Mouse (Mus musculus) T-cell, adult 66 days (primary cell): ENCODE measurements around the gene Lce1k. TPM values are rescaled to one million over a fixed set of nuclear protein-coding genes. Genes with fewer than 3 reads are reported as not detected.

Source experiments
- total RNA-seq, 2 experiments: library from RNA; stranded (reverse); gene quantifications; 3 replicates in 1 of 2; 4 replicates in 1 of 2; pipeline ENCODE4 v1.2.4; 2023

The Lce1k gene
- not detected for total RNA-seq

DNA sequence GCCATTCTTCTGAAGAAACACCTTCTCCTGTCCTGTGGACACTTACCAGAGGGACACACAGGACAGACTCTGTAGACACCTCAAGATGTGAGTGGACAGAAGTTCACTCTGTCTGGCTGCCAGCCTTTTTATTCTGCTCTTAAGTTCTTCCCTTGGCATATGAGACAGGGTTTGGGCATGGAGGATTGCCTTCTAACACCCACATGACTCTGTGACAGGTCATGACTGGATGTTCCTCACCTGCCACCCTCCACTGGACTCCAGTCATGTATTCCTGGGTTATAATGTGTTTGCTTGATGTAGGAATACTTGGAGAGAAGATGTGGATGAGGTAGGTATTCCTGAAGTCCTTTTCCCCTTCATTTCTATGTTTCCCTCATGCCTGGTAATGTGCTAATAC is at the start of gene Lce1k:
Lce1k (minus strand) TSS at position 101 of the 400 bp plus-strand sequence.

DNA sequence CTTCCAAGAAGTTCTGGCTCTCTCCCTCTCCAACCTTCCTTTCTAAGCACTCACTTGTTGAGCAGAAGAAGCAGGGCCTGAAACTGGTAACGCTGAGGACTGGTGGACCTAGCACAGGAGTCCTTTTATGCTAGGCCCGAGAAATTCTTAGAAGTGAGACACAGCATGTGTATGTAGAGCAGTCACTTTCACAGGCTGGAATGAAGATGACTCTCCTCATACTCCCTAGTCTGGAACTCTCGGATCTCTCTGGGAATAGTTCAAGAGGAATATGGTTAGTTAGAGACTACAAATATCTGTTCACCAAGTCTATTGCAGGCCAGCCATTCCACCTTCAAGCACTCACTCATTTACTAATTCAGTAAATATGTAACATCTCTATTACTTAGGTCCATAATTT is 43.5 kb upstream of the Lce1k start, which contains the start of gene Lce1l:
Lce1l (minus strand) TSS at position 101 of the 400 bp plus-strand sequence.

DNA sequence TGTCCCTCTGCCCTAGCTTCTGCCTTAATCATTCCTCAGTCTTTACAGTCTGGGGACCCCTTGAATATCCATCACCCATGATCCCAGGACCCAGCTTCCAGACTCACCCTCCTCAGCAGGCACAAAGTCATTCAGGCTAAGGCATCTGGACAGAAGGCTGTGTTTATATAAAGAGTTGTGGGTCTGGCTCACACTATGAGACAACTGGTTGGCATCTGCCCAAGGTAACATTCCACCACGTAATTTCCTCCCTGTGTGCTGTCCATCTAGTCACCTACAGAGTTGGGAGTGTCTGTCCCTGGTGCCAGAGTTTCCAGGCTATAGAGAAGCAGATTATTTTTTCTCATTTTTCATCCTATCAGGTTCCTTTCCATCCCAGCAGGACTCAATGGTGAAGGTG is 19.4 kb upstream of the Lce1k start, which contains the start of gene Kprp:
Kprp (minus strand) TSS at position 140 of the 400 bp plus-strand sequence.

DNA sequence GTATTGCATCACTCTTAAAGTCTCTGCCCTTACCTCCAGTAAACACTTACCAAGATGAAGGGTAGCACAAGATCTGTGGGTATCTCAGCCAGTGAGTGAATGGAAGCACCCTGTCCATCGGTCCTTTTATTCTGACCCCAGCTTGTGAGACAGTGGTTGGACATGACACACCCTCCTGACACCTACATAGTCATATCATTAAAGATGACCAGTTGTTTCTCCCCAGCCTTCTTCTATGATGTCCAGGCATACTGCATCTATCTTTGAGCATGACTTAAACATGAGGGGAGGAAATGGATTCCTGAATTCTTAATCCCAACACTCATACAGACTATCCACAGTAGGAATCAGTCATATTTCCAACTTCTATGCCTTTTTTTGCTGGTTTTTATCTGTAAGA is 17.3 kb downstream of the Lce1k start, which contains the start of gene Lce1j:
Lce1j (minus strand) TSS at position 101 of the 400 bp plus-strand sequence.

DNA sequence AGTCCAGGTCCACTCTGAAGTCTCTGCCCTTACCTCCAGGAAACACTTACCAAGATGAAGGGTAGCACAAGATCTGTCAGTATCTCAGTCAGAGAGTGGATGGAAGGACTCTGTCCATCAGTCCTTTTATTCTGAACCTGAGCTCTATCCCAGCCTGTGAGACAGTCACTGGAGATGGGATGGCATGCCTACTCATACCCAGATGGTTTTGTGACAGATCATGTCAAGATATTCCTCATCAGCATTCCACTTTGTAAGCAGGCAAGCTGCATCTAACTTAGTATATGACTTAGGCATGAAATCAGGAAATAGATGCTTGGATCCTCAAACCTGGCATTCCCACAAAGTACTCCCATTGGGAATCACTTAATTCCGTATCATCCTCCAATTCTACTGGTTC is 28.9 kb downstream of the Lce1k start, which contains the start of gene Lce1i:
Lce1i (minus strand) TSS at position 101 of the 400 bp plus-strand sequence.

DNA sequence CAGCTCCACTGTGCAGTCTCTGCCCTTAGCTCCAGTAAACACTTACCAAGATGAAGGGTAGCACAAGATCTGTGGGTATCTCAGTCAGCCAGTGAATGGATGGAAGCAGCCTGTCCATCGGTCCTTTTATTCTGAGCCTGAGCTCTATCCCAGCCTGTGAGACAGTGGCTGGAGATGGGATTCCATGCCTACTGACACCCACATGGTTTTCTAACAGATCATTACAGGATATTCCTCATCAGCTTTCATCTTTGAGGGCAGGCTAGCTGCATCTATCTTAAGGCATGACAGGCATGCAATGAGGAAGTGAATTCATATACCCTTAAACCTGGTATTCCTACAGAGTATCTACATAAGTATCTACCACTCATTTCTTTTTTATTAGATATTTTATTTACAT is 42.7 kb downstream of the Lce1k start, which contains the start of gene Lce1h:
Lce1h (minus strand) TSS at position 101 of the 400 bp plus-strand sequence.

Other genes starting within 250 kb of the Lce1k start
- gene Ivl, start 234.2 kb downstream of the Lce1k start, total RNA-seq = not detected
- not detected for gene Smcp, start 218.9 kb downstream of the Lce1k start, total RNA-seq
- gene 2210017I01Rik, start 200.4 kb downstream of the Lce1k start, total RNA-seq = not detected
- not detected for gene Lce6a, start 186.2 kb downstream of the Lce1k start, total RNA-seq
- not detected for gene Lce1a1, start 159.6 kb downstream of the Lce1k start, total RNA-seq
- gene Lce1b, start 151.0 kb downstream of the Lce1k start, total RNA-seq = not detected
- gene Lce1a2, start 137.6 kb downstream of the Lce1k start, total RNA-seq = not detected
- not detected for gene Lce1c, start 128.6 kb downstream of the Lce1k start, total RNA-seq
- not detected for gene Lce1d, start 120.7 kb downstream of the Lce1k start, total RNA-seq
- not detected for gene Lce1e, start 98.8 kb downstream of the Lce1k start, total RNA-seq
- not detected for gene Lce1f, start 87.5 kb downstream of the Lce1k start, total RNA-seq
- gene Gm38119, start 68.8 kb downstream of the Lce1k start, total RNA-seq = not detected
- not detected for gene Lce1g, start 55.6 kb downstream of the Lce1k start, total RNA-seq
- gene Lce1h, start 42.8 kb downstream of the Lce1k start, total RNA-seq = not detected
- gene Lce1i, start 29.0 kb downstream of the Lce1k start, total RNA-seq = not detected
- gene Lce1j, start 17.4 kb downstream of the Lce1k start, total RNA-seq = not detected
- not detected for gene Kprp, start 19.4 kb upstream of the Lce1k start, total RNA-seq
- not detected for gene Lce1l, start 43.4 kb upstream of the Lce1k start, total RNA-seq
- gene 2310050C09Rik, start 62.3 kb upstream of the Lce1k start, total RNA-seq = not detected
- not detected for gene Lce3a, start 118.3 kb upstream of the Lce1k start, total RNA-seq
- gene Lce3b, start 125.1 kb upstream of the Lce1k start, total RNA-seq = not detected
- not detected for gene Lce3c, start 136.6 kb upstream of the Lce1k start, total RNA-seq
- not detected for gene Lce3d, start 149.5 kb upstream of the Lce1k start, total RNA-seq
- not detected for gene Lce3e, start 159.2 kb upstream of the Lce1k start, total RNA-seq
- gene Lce3f, start 184.3 kb upstream of the Lce1k start, total RNA-seq = not detected
- not detected for gene Crct1, start 207.8 kb upstream of the Lce1k start, total RNA-seq
- gene Lce1m, start 211.2 kb upstream of the Lce1k start, total RNA-seq = not detected